Mouse (Mus musculus) G1E (cell line): ENCODE data around the gene Clmn. TPM values are rescaled to one million over a fixed set of nuclear protein-coding genes. Genes with fewer than 3 reads are reported as not detected.

Experiments used
- ATAC-seq: 2 replicates; pipeline ENCODE4 v1.8.0; 2016; ENCODE audit warnings: mild to moderate bottlenecking; ENCODE audit not compliant: insufficient number of reproducible peaks, poor library complexity, low FRiP score, severe bottlenecking; ENCODE audit errors: extremely low read depth
- DNase-seq: peaks from one replicate; pipeline ENCODE4 v3.0.0; 2012; ENCODE audit warnings: low spot score
- H3K27me3 ChIP-seq: 2 replicates; pipeline ENCODE4 v1.6.1; 2012; ENCODE audit warnings: mild to moderate bottlenecking, low read length, inconsistent platforms; ENCODE audit not compliant: insufficient read depth
- H3K36me3 ChIP-seq: replicated peaks from 2 replicates; pipeline ENCODE3; 2012; ENCODE audit warnings: mild to moderate bottlenecking, inconsistent platforms
- H3K4me1 ChIP-seq: 2 replicates; pipeline ENCODE4 v1.6.1; 2012; ENCODE audit warnings: low read depth, low read length, inconsistent platforms, mixed read lengths; ENCODE audit not compliant: insufficient read depth
- H3K4me3 ChIP-seq: 2 replicates; pipeline ENCODE4 v1.5.1; 2012; ENCODE audit warnings: low read depth, mild to moderate bottlenecking, inconsistent platforms, low read length, moderate library complexity, mixed read lengths
- H3K9me3 ChIP-seq: replicated peaks from 2 replicates; pipeline ENCODE4 v1.6.1; 2012; ENCODE audit warnings: inconsistent platforms
- CTCF ChIP-seq: IDR thresholded peaks from 2 replicates; pipeline ENCODE4 v1.5.1; 2012; ENCODE audit warnings: low read depth, low read length, inconsistent platforms, mixed read lengths
- GATA1 ChIP-seq: IDR thresholded peaks from 2 replicates; pipeline ENCODE4 v1.6.1; 2012; ENCODE audit warnings: borderline replicate concordance, low read length, inconsistent platforms, mixed read lengths
- GATA2 ChIP-seq: IDR thresholded peaks from 2 replicates; pipeline ENCODE4 v1.6.1; 2012; ENCODE audit warnings: low read depth, low read length, inconsistent platforms, borderline replicate concordance
- POLR2AphosphoS5 ChIP-seq: IDR thresholded peaks from 2 replicates; pipeline ENCODE4 v1.6.1; 2012; ENCODE audit warnings: low read depth, low read length, inconsistent platforms; ENCODE audit not compliant: insufficient replicate concordance
- TAL1 ChIP-seq: conservative IDR thresholded peaks from 2 replicates; pipeline ENCODE4 v1.6.1; 2012; ENCODE audit warnings: low read depth, low read length, inconsistent platforms, mixed read lengths
- polyA plus RNA-seq: library from polyadenylated mRNA; stranded (reverse); fragments of >175 nt; gene quantifications from 2 replicates; pipeline ENCODE4 v1.2.3, GENCODE M21; 2012
- total RNA-seq, 2 experiments: library from RNA; stranded (forward) in 1 of 2; stranded (reverse) in 1 of 2; fragments of 200-1000 nt in 1 of 2; fragments of >200 nt in 1 of 2; fragmentation: Nextera tagmentation in 1 of 2; gene quantifications; 2 replicates each; pipeline ENCODE4 v1.2.3; 2014 to 2017

The Clmn gene
- not detected in 2 replicates for total RNA-seq (2014; fragmentation: Nextera tagmentation)
- 0.06 and 0.27 TPM in 2 replicates for total RNA-seq (2017)
- polyA plus RNA-seq, result not detected in 2 replicates

DNA sequence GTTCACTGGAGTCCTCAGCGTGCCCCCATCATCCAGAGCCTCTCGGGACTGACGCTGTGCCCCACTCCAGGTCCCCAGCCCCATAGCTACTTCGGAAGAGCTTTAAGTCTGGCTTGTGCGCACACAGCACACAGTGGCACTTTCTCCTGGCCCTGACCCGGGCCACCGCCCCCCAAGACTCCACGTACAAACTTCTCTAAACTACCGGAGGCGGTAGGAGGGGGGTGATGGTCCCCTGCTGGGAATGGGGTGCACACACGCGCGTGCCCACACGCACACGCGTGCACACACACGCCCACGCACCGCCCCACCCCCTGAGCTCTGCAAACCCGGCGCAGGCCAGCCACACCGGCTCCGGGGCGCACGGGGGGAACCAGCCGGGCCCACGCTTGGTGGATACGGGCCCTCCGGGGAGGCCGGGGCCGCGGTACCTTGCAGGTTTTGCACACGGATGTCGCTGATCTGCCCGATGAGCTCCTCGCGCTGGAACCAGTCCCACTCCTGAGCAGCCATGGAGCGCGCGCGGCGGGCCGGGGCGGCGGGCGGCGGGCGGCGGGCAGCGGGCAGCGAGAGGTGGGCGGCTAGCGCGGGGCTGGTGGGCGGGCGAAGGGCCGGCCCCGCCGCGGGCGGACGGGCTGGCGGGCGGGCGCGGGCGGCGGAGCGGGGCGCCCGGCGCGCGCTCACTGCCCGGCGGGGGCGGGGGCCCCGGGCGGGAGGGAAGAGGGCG is at the start of gene Clmn:
TSS of gene Clmn (minus strand) at position 638 of the 727 bp plus-strand sequence.
- H3K27me3 ChIP-seq, result no peaks in the 10 kb centered on the region; the same call in 1 of the 2 replicates
- no peak for TF ChIP-seq GATA2
- TF ChIP-seq TAL1, result no peak
- no peak for TF ChIP-seq POLR2AphosphoS5
- no peak for TF ChIP-seq CTCF
- TF ChIP-seq GATA1, result no peak
- DNase-seq (no peak), ATAC-seq (no peak)
- no peaks in the 10 kb centered on the region for H3K4me1 ChIP-seq
- 0 out of 2 replicates have a peak within 1 kb of the TSS, but pooled peaks have one; percentile 13 for H3K4me3 ChIP-seq
- H3K36me3 ChIP-seq, result no peaks in the 10 kb centered on the region
- H3K9me3 ChIP-seq, result peaks cover 79% of the 10 kb centered on the region

- TF ChIP-seq POLR2AphosphoS5, result no peak
- TF ChIP-seq GATA2, result no peak
- TF ChIP-seq TAL1, result no peak
- no peak for TF ChIP-seq CTCF
- TF ChIP-seq GATA1, result no peak
- ATAC-seq, result no peak
- H3K27me3 ChIP-seq, result no peaks in the 10 kb centered on the region
- no peak overlapping the region for H3K4me3 ChIP-seq
- no peak for DNase-seq
- no peaks in the 10 kb centered on the region for H3K36me3 ChIP-seq
- no peaks in the 10 kb centered on the region for H3K4me1 ChIP-seq
- H3K9me3 ChIP-seq, result peaks cover 47% of the 10 kb centered on the region
Measured at GRCm38 (mm10) chr12:104912990-104913389, 48.1 kb upstream of the Clmn start.

GRCm38 (mm10) chr12:104912281-104912933 is 47.5 kb upstream of the Clmn start:
- DNase-seq, result no peak
- no peak for ATAC-seq
- H3K27me3 ChIP-seq, result no peaks in the 10 kb centered on the region

GRCm38 (mm10) chr12:104909750-104910149 is 44.9 kb upstream of the Clmn start:
- H3K4me3 ChIP-seq, result no peak overlapping the region
- ATAC-seq (no peak), DNase-seq (no peak)
- TF ChIP-seq POLR2AphosphoS5, result no peak
- TF ChIP-seq TAL1, result no peak
- TF ChIP-seq GATA1, result no peak
- TF ChIP-seq CTCF, result no peak
- no peaks in the 10 kb centered on the region for H3K4me1 ChIP-seq
- no peaks in the 10 kb centered on the region for H3K36me3 ChIP-seq
- H3K9me3 ChIP-seq, result peaks cover 54% of the 10 kb centered on the region
- no peaks in the 10 kb centered on the region for H3K27me3 ChIP-seq

More at GRCm38 (mm10) chr12:104912281-104912933, 47.5 kb upstream of the Clmn start:
- no peaks in the 10 kb centered on the region for H3K4me1 ChIP-seq
- no peak for TF ChIP-seq CTCF
- TF ChIP-seq GATA2, result no peak
- no peak for TF ChIP-seq GATA1
- TF ChIP-seq TAL1, result no peak
- TF ChIP-seq POLR2AphosphoS5, result no peak
- peaks cover 51% of the 10 kb centered on the region for H3K9me3 ChIP-seq
- H3K4me3 ChIP-seq, result no peak overlapping the region
- H3K36me3 ChIP-seq, result no peaks in the 10 kb centered on the region

DNA sequence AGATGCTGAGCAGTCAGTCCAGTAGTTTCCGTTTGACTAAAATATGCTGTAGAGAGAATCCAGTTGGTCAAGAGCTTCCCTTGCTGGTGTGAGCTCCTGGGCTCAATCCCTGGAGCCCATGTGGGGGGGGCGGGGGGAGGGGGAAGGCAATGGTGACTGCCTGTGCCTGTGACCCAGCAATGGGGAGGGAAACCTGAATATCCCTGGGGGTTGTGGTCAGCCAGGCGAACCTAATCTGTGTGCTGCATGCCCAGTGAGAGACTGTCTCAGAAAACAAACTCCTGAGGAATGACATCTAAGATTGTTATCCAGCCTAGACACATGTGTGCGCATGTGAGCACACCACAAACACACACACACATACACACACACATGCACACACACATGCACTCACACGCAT is 44.1 kb upstream of the Clmn start:
- DNase-seq (no peak), ATAC-seq (no peak)
- TF ChIP-seq GATA2 (no peak), TAL1 (no peak), GATA1 (no peak), POLR2AphosphoS5 (no peak), CTCF (no peak)

More for the DNA sequence above, 44.1 kb upstream of the Clmn start:
- Histone ChIP-seq H3K27me3 (no peaks in the 10 kb centered on the region), H3K4me3 (no peak overlapping the region), H3K36me3 (no peaks in the 10 kb centered on the region), H3K9me3 (peaks cover 51% of the 10 kb centered on the region), H3K4me1 (no peaks in the 10 kb centered on the region)
